11 mouse cellular contexts compared by ENCODE assay signal in the genomic region with DNA sequence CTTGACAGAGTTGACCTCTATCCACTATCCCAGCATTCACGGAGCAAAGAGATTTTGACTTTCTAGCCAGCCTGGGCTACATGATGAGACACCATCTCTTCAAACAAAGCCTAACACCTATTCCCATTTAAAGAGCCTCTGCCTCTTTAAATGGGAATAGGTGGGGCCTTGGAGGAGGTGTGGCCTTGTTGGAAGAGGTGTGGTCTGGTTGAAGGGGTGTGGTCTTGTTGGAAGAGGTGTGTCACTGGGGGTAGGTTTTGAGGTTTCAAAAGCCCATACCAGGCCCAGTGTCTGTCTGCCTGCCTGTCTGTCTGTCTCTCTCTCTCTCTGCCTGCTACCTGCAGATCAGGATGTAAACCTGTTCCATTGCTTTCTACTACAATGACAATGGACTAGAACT. TPM values are rescaled to one million over a fixed set of nuclear protein-coding genes. Genes with fewer than 3 reads are reported as not detected.
A peak's percentile ranks its signal among the peaks of the same experiment; 100 is the strongest.
DNase-seq lines count a peak whose midpoint lies in the region; ATAC-seq and TF ChIP-seq lines count a peak whose summit lies in the region.
"Had no signal": no experiment of that assay in that cellular context is flagged by ENCODE, and none has a peak within 500 bp of the region (broad histone marks: within the 10 kb centered on the region; RNA-seq: fewer than 3 reads in every experiment).

No protein-coding gene starts in this region.

- peak; percentile 32; the same call in 1 of the 2 replicates for ATAC-seq in lung, embryonic 15.5 days (ENCODE audit: borderline replicate concordance, extremely low read depth, low FRiP score, low TSS enrichment)
- ATAC-seq in midbrain, embryonic 16.5 days: peak; percentile 6; the same call in 1 of the 2 replicates

- H3K9ac ChIP-seq in lung, embryonic 15.5 days: no peak overlapping the region
- H3K9ac ChIP-seq in midbrain, embryonic 16.5 days (ENCODE audit: low read depth, low read length): no peak overlapping the region
- H3K9ac ChIP-seq: forebrain, postnatal 0 days; heart, embryonic 13.5 days had no signal

- H3K4me1 ChIP-seq in lung, embryonic 15.5 days: peaks cover 9% of the 10 kb centered on the region
- H3K4me1 ChIP-seq in lung, adult 2 months (ENCODE audit: control insufficient read depth, insufficient read depth, low read length): no peaks in the 10 kb centered on the region
- peaks cover 5% of the 10 kb centered on the region for H3K4me1 ChIP-seq in midbrain, embryonic 16.5 days (ENCODE audit: control insufficient read depth, insufficient read depth, low read length)

- no peaks in the 10 kb centered on the region for H3K9me3 ChIP-seq in lung, embryonic 15.5 days
- no peaks in the 10 kb centered on the region for H3K9me3 ChIP-seq in midbrain, embryonic 16.5 days (replicated peaks; ENCODE audit: control insufficient read depth, low read length, poor library complexity, severe bottlenecking)
- H3K9me3 ChIP-seq: heart, embryonic 13.5 days had no signal

- peaks cover 69% of the 10 kb centered on the region for H3K27me3 ChIP-seq in lung, embryonic 15.5 days
- H3K27me3 ChIP-seq in midbrain, embryonic 16.5 days (ENCODE audit: control insufficient read depth, insufficient read depth, low read depth, low read length): peaks cover 29% of the 10 kb centered on the region

- no peak overlapping the region for H3K4me3 ChIP-seq in lung, embryonic 15.5 days
- H3K4me3 ChIP-seq in lung, adult 2 months (replicated peaks; ENCODE audit: extremely low read depth, low read depth, low read length): no peak overlapping the region
- H3K4me3 ChIP-seq in midbrain, embryonic 16.5 days (ENCODE audit: low read depth, low read length): no peak overlapping the region
- H3K4me3 ChIP-seq: heart, embryonic 13.5 days had no signal

- no peak for TF ChIP-seq POLR2A in lung, adult 2 months (IDR thresholded peaks at IDR 0.05; ENCODE audit: borderline replicate concordance, extremely low read depth, low read depth, low read length)

- H3K4me2 ChIP-seq in lung, embryonic 15.5 days: no peak overlapping the region
- no peak overlapping the region for H3K4me2 ChIP-seq in midbrain, embryonic 16.5 days (ENCODE audit: low read length)

- no peak overlapping the region for H3K27ac ChIP-seq in lung, embryonic 15.5 days
- H3K27ac ChIP-seq in midbrain, embryonic 16.5 days (ENCODE audit: low read length): no peak overlapping the region
- H3K27ac ChIP-seq: heart, embryonic 13.5 days had no signal

- no peak for DNase-seq in lung, adult 2 months
- peak; percentile 19 to 50 for DNase-seq in CD8-positive naive resting alpha-beta T cell, adult 2 months (ENCODE audit: low read depth in 2 of 2, low spot score in 2 of 2)
- peak; percentile 71 for DNase-seq in induced T-regulatory cell, adult 2 months (ENCODE audit: low read depth)
- no peak for DNase-seq in spleen, postnatal 36 days (ENCODE audit: low spot score in 2 of 2)
- DNase-seq in thymus, postnatal 14 days: no peak
- DNase-seq in layer of hippocampus, postnatal 10 days (ENCODE audit: low spot score in 2 of 2): no peak

- no peak for TF ChIP-seq CTCF in lung, adult 2 months (IDR thresholded peaks at IDR 0.05; ENCODE audit: insufficient read depth, low read length)

- H3K36me3 ChIP-seq in lung, embryonic 15.5 days: no peaks in the 10 kb centered on the region
- no peaks in the 10 kb centered on the region for H3K36me3 ChIP-seq in midbrain, embryonic 16.5 days (ENCODE audit: control insufficient read depth, insufficient read depth, low read length)
- H3K36me3 ChIP-seq: heart, embryonic 13.5 days had no signal

- WGBS in lung, embryonic 15.5 days: 49% methylated on average over 1 of the region's 1 CpGs
- WGBS in lung, adult 2 months: 63% methylated on average over 1 of the region's 1 CpGs
- 71% methylated on average over 1 of the region's 1 CpGs for WGBS in midbrain, embryonic 16.5 days

RNA-seq across cellular contexts. Expression of gene Gdf7, which starts 5.2 kb away (rescaled TPM):
- not detected in 2 replicates for polyA plus RNA-seq in lung, embryonic 15.5 days (2015; fragmentation: Nextera tagmentation; extraction: Ambion mirVana)
- polyA plus RNA-seq in lung, adult 2 months (2012; rRNA removed): 0.24 and 0.25 TPM in 2 replicates
- polyA plus RNA-seq in midbrain, embryonic 16.5 days (2015; fragmentation: Nextera tagmentation; extraction: Ambion mirVana): 0.15 and 0.16 TPM in 2 replicates
- total RNA-seq in layer of hippocampus, postnatal 10 days (2021): not detected
- polyA plus RNA-seq: heart, embryonic 13.5 days; Patski had no signal

RNA-seq across cellular contexts. Expression of gene Hs1bp3, which starts 6.3 kb away (rescaled TPM):
- polyA plus RNA-seq in lung, embryonic 15.5 days (2015; fragmentation: Nextera tagmentation; extraction: Ambion mirVana): 16.2 and 16.3 TPM in 2 replicates
- polyA plus RNA-seq in lung, adult 2 months (2012; rRNA removed): 21.7 and 25.8 TPM in 2 replicates
- polyA plus RNA-seq in midbrain, embryonic 16.5 days (2015; fragmentation: Nextera tagmentation; extraction: Ambion mirVana): 8.4 and 8.9 TPM in 2 replicates
- 10 to 100 TPM; 10.5 to 12.0 TPM for total RNA-seq in layer of hippocampus, postnatal 10 days (2021)

Comparison
In these comparisons a context has a peak if more than half of its experiments do, and no peak if none do; other contexts are left out.
1. DNase-seq: peak in CD8-positive naive resting alpha-beta T cell, adult 2 months (2 of 2) and induced T-regulatory cell, adult 2 months (single experiment); none in lung, adult 2 months (single experiment), spleen, postnatal 36 days (0 of 2), thymus, postnatal 14 days (single experiment) and layer of hippocampus, postnatal 10 days (0 of 2).